Mouse (Mus musculus): ENCODE results near the gene Trim11. TPM values are rescaled to one million over a fixed set of nuclear protein-coding genes. Genes with fewer than 3 reads are reported as not detected.

Gene Trim11
- total RNA-seq, 2 experiments from 2014 or later, result 29.1 to 30.4 TPM

- peak in 1 of 2 experiments; percentile 33 for DNase-seq (ENCODE audit: low spot score in 2 of 2)
These were observed 22.6 kb upstream of the Trim11 start for GRCm38 (mm10) chr11:58955143-58955867.

DNA sequence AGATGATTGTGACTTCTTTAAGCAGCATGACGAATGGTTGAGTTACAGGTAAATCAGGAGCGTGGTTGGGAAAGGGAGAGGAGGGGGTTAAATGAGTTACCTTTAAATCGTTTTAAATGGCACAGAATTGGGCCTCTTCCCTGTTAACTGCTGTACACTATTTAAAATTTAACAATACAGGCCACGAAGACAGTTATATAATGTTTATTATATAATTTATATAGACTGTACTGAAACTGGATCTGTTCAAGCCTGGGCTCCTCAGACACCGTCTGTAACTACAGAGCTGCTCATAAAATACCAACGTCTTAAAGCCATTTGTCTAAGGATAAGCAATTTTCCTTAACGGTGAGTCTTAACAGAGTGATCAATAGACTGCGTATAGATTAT, 22.0 kb upstream of the Trim11 start:
- DNase-seq (ENCODE audit: low spot score in 2 of 2), result no peak

- peak in 1 of 2 experiments; percentile 44 for DNase-seq (ENCODE audit: low spot score in 2 of 2)
These were observed 20.5 kb upstream of the Trim11 start for GRCm38 (mm10) chr11:58957226-58957914.

DNA sequence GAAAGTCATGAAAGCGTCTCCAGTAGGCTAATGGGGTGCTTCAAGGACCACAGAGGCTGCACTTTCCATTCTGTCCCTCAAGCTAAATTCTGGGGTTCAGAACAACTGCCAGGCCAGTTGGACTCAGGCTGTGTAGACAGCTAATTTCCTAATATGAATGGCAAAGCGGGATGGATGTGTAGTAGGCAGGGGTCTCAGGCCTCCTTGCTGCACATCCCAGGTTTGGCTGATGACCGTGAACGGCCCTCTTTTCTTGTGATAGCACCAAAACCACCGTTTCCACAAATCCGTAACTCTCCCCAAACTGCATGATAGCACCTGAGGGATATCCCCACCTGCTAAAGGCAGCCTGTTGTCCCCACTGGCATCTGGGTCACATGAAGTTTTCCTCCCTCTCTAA, 19.4 kb upstream of the Trim11 start:
- DNase-seq (ENCODE audit: low spot score in 2 of 2), result no peak

DNA sequence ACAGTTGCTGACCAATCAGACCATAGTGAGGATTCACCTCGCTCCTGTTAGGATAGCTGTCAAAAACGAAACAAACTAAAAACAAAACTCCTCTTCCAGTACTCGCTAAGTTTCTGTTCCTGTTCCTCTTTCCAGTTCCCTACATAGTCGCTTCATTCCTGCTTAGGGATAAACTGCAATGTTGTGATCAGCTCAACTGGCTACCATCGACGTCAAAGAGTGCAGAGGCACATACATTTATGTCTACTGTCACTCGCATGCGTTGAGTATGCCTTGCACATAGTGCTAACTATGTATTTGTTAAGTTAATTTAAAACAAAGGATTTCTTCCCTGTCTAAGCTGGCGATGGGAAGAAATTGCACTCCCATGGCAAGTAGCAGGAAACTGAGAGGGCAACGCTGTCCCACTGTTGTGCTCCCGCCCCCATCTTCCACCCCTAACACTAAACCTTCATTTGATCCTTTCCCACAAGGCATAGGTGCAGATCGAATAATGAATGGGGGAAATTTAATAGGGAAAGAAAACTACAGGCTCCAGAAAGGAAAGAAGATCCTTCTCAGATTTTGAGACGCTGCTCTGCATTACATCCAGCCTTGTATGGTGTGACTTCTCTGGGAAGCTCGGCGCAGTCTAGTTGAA, 18.6 kb upstream of the Trim11 start:
- no peak for DNase-seq (ENCODE audit: low spot score in 2 of 2)

- DNase-seq (ENCODE audit: low spot score in 2 of 2), result peak; percentile 59 to 85
These were observed 17.9 kb upstream of the Trim11 start for GRCm38 (mm10) chr11:58959921-58960465.

GRCm38 (mm10) chr11:58961364-58962177, 16.3 kb upstream of the Trim11 start:
- DNase-seq (ENCODE audit: low spot score in 2 of 2), result no peak

GRCm38 (mm10) chr11:58963543-58963942, 14.3 kb upstream of the Trim11 start:
- peak in 1 of 2 experiments; percentile 41 for DNase-seq (ENCODE audit: low spot score in 2 of 2)

- DNase-seq (ENCODE audit: low spot score in 2 of 2), result no peak
These were observed 13.7 kb upstream of the Trim11 start for GRCm38 (mm10) chr11:58964216-58964615.

GRCm38 (mm10) chr11:58965001-58965760, 12.7 kb upstream of the Trim11 start:
- DNase-seq (ENCODE audit: low spot score in 2 of 2), result no peak

DNA sequence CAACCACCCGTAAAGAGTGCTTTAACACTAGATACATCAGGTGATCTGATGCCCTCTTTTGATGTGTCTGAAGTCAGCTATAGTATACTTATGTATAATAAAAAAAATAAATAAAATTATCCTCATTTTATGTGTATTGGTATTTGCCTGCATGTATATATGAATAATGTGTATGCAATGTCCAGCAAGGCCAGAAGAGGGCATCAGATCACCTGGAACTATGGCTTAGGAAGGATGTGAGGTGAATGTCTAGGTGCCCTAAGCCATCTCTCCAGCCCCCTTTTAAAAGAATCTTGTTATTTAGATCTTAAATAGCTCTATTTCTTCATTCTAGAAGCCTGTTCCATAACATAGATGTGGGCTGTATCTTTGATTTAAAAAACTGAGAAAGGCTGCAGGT, 10.5 kb upstream of the Trim11 start:
- DNase-seq (ENCODE audit: low spot score in 2 of 2), result peak in 1 of 2 experiments; percentile 58

DNA sequence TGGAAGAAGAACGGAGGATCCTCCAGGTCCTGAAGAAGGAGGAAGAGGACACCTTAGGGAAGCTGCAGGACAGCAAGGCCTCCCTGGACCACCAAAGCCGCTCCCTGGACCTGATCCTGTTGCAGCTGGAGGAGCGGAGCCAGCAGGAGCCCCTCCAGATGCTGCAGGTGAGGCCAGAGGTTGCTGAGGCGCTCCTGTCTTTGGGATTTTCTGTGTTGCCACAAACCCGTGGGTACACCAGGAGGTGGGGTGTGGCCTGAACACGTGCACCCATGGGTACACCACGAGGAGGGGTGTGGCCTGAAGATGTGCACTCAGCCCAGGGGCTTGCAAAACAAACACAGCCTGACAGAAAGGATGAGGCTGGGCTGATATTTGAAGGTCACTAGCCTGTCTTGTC, 9.3 kb upstream of the Trim11 start:
- DNase-seq (ENCODE audit: low spot score in 2 of 2), result no peak

- no peak for DNase-seq (ENCODE audit: low spot score in 2 of 2)
These were observed 8.9 kb upstream of the Trim11 start for GRCm38 (mm10) chr11:58969027-58969426.

GRCm38 (mm10) chr11:58969659-58970058, 8.2 kb upstream of the Trim11 start:
- no peak for DNase-seq (ENCODE audit: low spot score in 2 of 2)

DNA sequence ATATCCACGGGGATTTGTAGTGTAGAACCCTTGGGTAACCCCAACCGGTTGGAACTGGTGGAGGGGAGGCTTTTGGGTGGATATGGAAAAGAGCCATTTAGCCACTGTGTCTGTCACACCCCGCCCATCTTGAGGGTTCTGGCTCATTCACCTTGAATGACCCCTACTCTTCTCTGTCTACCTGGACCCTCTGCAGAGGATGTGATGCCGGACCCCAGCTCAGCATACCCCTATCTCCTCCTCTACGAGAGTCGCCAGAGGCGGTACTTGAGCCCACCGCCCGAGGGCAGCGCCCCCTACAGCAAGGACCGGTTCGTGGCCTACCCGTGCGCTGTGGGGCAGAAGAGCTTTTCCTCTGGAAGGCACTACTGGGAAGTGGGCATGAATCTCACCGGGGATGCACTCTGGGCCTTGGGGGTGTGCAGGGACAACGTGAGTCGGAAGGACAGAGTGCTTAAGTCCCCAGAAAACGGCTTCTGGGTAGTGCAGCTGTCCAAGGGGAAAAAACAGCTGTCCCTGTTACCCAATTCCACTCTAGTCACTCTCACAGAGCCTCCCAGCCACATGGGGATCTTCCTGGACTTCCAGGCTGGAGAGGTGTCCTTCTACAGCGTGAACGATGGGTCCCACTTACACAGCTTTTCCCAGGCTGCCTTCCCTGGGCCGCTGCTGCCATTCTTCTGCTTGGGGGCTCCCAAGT, 6.9 kb upstream of the Trim11 start:
- no peak for DNase-seq (ENCODE audit: low spot score in 2 of 2)

DNA sequence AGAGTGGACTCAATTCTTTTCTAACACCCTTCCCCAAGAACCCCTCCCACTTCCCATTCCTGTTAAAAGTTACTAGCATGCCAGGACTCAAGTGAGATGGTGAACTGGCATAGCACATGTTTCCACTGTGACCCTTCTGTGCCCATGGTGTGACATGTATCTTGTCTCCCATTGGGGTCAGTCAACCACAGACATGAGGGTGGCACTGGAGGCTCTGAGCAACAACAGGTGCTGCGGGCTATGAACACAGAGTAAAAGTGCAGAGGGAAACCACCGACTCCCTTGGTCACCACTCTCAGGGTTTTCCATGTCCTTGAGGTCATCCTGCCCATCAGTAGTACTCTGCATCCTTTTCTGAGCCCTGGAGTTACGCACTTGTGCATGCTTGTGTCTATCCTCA, 6.1 kb upstream of the Trim11 start:
- no peak for DNase-seq (ENCODE audit: low spot score in 2 of 2)

GRCm38 (mm10) chr11:58974414-58974813, 3.5 kb upstream of the Trim11 start:
- DNase-seq (ENCODE audit: low spot score in 2 of 2), result no peak

- no peak for DNase-seq (ENCODE audit: low spot score in 2 of 2)
These were observed 743 bp upstream of the Trim11 start for GRCm38 (mm10) chr11:58977150-58977549.

GRCm38 (mm10) chr11:58977607-58978026, 276 bp upstream of the Trim11 start:
- no peak for DNase-seq (ENCODE audit: low spot score in 2 of 2)

DNA sequence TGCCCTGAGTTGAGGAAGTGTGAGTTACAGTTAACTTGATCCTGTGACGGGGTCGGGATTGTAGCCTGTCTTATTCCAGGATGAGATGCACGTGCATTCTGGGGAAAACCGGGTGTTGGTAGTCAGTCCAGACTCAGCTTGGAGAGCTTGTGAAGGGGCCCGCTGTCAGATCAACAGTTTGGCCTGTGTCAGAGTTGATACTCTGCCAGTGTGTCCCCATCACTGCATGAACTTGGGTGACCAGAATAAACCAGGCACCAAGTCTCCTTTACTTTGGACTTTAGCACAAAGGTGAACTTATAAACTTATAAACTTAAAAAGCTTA, 775 bp downstream of the Trim11 start:
- no peak for DNase-seq (ENCODE audit: low spot score in 2 of 2)

Data from layer of hippocampus, adult 18-20 months (tissue).